Mouse (Mus musculus): ENCODE data around the gene Atxn1. TPM values are rescaled to one million over a fixed set of nuclear protein-coding genes. Genes with fewer than 3 reads are reported as not detected.

Atxn1 gene
- total and polyA plus RNA-seq, 3 experiments = 0.39 to 1.1 TPM; not detected in 1

- H3K9ac ChIP-seq (ENCODE audit: control insufficient read depth, low read depth, low read length, poor library complexity, severe bottlenecking) = no peak overlapping the region
- H3K4me3 ChIP-seq (ENCODE audit: control insufficient read depth in 1 of 2, insufficient read depth in 1 of 2, low read depth in 2 of 2, low read length in 2 of 2) = no peak overlapping the region
- no peak overlapping the region for H3K27ac ChIP-seq (ENCODE audit: control insufficient read depth, low read depth, low read length)
- no peaks in the 10 kb centered on the region for H3K36me3 ChIP-seq (ENCODE audit: control insufficient read depth in 1 of 2, insufficient read depth in 2 of 2, low read length in 2 of 2)
- no peaks in the 10 kb centered on the region for H3K27me3 ChIP-seq (ENCODE audit: control insufficient read depth in 1 of 2, insufficient read depth in 2 of 2, low read length in 2 of 2)
- H3K4me1 ChIP-seq (ENCODE audit: control insufficient read depth in 1 of 2, insufficient read depth in 2 of 2, low read length in 2 of 2) = peaks cover 0 to 2% of the 10 kb centered on the region in 2 experiments; a peak in 3 of 4 replicates
- H3K9me3 ChIP-seq (replicated peaks; ENCODE audit: insufficient read depth, low read length) = no peaks in the 10 kb centered on the region
- TF ChIP-seq ZKSCAN1 (IDR thresholded peaks at IDR 0.05; ENCODE audit: low read depth, low read length) (no peak), BHLHE40 (IDR thresholded peaks at IDR 0.05; ENCODE audit: borderline replicate concordance, low read depth, low read length) (no peak), UBTF (IDR thresholded peaks at IDR 0.05; ENCODE audit: borderline replicate concordance, insufficient read depth, low read depth, low read length) (no peak), RCOR1 (IDR thresholded peaks at IDR 0.05; ENCODE audit: low read depth, low read length) (no peak), USF1 (IDR thresholded peaks at IDR 0.05; ENCODE audit: low read depth, low read length) (no peak), CHD1 (IDR thresholded peaks at IDR 0.05; ENCODE audit: low read depth, low read length) (no peak), SIN3A (IDR thresholded peaks at IDR 0.05; ENCODE audit: low read length) (no peak), TAL1 (IDR thresholded peaks at IDR 0.05; ENCODE audit: low read length) (no peak), MEF2A (IDR thresholded peaks at IDR 0.05; ENCODE audit: extremely low read depth, insufficient replicate concordance, low read depth, low read length, poor library complexity, severe bottlenecking) (no peak), JUND (IDR thresholded peaks at IDR 0.05; ENCODE audit: low read depth, low read length) (no peak), POLR2AphosphoS5 (IDR thresholded peaks at IDR 0.05; ENCODE audit: borderline replicate concordance, low read depth, low read length) (no peak), NELFE (IDR thresholded peaks at IDR 0.05; ENCODE audit: low read depth, low read length) (no peak), KAT2A (conservative IDR thresholded peaks at IDR 0.05; ENCODE audit: low read depth, low read length) (no peak), MYB (IDR thresholded peaks at IDR 0.05; ENCODE audit: low read depth, low read length) (no peak), ZC3H11A (IDR thresholded peaks at IDR 0.05; ENCODE audit: low read depth, low read length) (no peak), GABPA (IDR thresholded peaks at IDR 0.05; ENCODE audit: low read depth, low read length) (no peak)
- H3K79me2 ChIP-seq (ENCODE audit: control insufficient read depth, insufficient read depth, low read length, poor library complexity) = no peaks in the 10 kb centered on the region
- DNase-seq (ENCODE audit: low read depth, low spot score) = no peak
Measured at GRCm38 (mm10) chr13:45958306-45958705, 6.5 kb downstream of the Atxn1 start.

DNA sequence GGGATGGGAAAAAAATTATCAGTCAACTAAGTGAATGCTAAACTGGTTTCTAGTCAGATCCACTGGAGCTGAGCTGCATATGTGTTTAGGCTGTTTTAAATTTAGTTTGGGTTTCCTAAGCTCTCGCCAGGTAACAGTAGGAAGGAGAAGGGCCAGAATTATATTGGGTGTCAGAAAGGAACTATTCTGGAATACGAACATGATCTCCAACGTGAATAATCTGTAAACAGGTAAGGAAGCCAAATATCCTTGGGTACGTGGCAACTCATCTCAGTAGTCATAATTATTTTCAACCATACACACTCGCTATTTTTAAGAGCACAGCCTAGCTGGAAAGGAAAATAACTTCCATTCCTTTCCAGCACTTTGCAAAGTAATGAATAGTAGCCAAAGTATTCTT is 7.2 kb downstream of the Atxn1 start:
- Histone ChIP-seq H3K9me3 (replicated peaks; ENCODE audit: insufficient read depth, low read length) (no peaks in the 10 kb centered on the region), H3K4me1 (ENCODE audit: control insufficient read depth in 1 of 2, insufficient read depth in 2 of 2, low read length in 2 of 2) (peaks cover 0 to 2% of the 10 kb centered on the region in 2 experiments; a peak in 3 of 4 replicates), H3K79me2 (ENCODE audit: control insufficient read depth, insufficient read depth, low read length, poor library complexity) (no peaks in the 10 kb centered on the region), H3K9ac (ENCODE audit: control insufficient read depth, low read depth, low read length, poor library complexity, severe bottlenecking) (no peak overlapping the region), H3K36me3 (ENCODE audit: control insufficient read depth in 1 of 2, insufficient read depth in 2 of 2, low read length in 2 of 2) (no peaks in the 10 kb centered on the region), H3K4me3 (ENCODE audit: control insufficient read depth in 1 of 2, insufficient read depth in 1 of 2, low read depth in 2 of 2, low read length in 2 of 2) (no peak overlapping the region), H3K27ac (ENCODE audit: control insufficient read depth, low read depth, low read length) (no peak overlapping the region), H3K27me3 (ENCODE audit: control insufficient read depth in 1 of 2, insufficient read depth in 2 of 2, low read length in 2 of 2) (no peaks in the 10 kb centered on the region)
- no peak for TF ChIP-seq ZMIZ1 (IDR thresholded peaks at IDR 0.05; ENCODE audit: low read depth, low read length)
- no peak for TF ChIP-seq MYC (IDR thresholded peaks at IDR 0.05; ENCODE audit: low read depth, low read length)
- TF ChIP-seq RCOR1 (IDR thresholded peaks at IDR 0.05; ENCODE audit: low read depth, low read length) = no peak
- TF ChIP-seq POLR2AphosphoS5 (IDR thresholded peaks at IDR 0.05; ENCODE audit: borderline replicate concordance, low read depth, low read length) = no peak
- TF ChIP-seq JUND (IDR thresholded peaks at IDR 0.05; ENCODE audit: low read depth, low read length) = no peak
- TF ChIP-seq GABPA (IDR thresholded peaks at IDR 0.05; ENCODE audit: low read depth, low read length) = no peak
- TF ChIP-seq RAD21 (IDR thresholded peaks at IDR 0.05; ENCODE audit: low read depth, low read length) = no peak
- no peak for TF ChIP-seq CTCF (IDR thresholded peaks at IDR 0.05 in 2 of 3, conservative IDR thresholded peaks at IDR 0.05 in 1 of 3; ENCODE audit: control insufficient read depth in 1 of 3, insufficient read depth in 1 of 3, low read depth in 2 of 3, low read length in 3 of 3, poor library complexity in 1 of 3, severe bottlenecking in 1 of 3)
- TF ChIP-seq E2F4 (IDR thresholded peaks at IDR 0.05; ENCODE audit: borderline replicate concordance, low read depth, low read length) = no peak
- no peak for TF ChIP-seq UBTF (IDR thresholded peaks at IDR 0.05; ENCODE audit: borderline replicate concordance, insufficient read depth, low read depth, low read length)
- TF ChIP-seq MYB (IDR thresholded peaks at IDR 0.05; ENCODE audit: low read depth, low read length) = no peak
- no peak for TF ChIP-seq EP300 (IDR thresholded peaks at IDR 0.05; ENCODE audit: low read depth in 1 of 2, low read length in 2 of 2)
- no peak for TF ChIP-seq CHD1 (IDR thresholded peaks at IDR 0.05; ENCODE audit: low read depth, low read length)
- no peak for TF ChIP-seq TCF12 (IDR thresholded peaks at IDR 0.05; ENCODE audit: low read depth, low read length)
- TF ChIP-seq GATA1 (IDR thresholded peaks at IDR 0.05; ENCODE audit: low read depth, low read length) = no peak
- TF ChIP-seq MAX (IDR thresholded peaks at IDR 0.05; ENCODE audit: low read length) = no peak
- DNase-seq (ENCODE audit: low read depth, low spot score) = no peak
